ENCODE assay signal across 7 mouse cellular contexts in genomic region chr4:130738527-130738926, GRCm38 (mm10). TPM values are rescaled to one million over a fixed set of nuclear protein-coding genes. Genes with fewer than 3 reads are reported as not detected.
DNase-seq lines count a peak whose midpoint lies in the region; ATAC-seq and TF ChIP-seq lines count a peak whose summit lies in the region.

No protein-coding gene starts in this region.

- intact Hi-C loops in left cerebral cortex, postnatal 4 days (cut with DNase I) = no loop called here

- DNase-seq in CD4-positive helper T cell, adult 2 months (ENCODE audit: low read depth, low spot score) = peak; percentile 36
- peak; percentile 68 for DNase-seq in ES-CJ7 (ENCODE audit: low read depth, low spot score)
- DNase-seq in cerebellum, adult 2 months = peak; percentile 52 to 56
- peak; percentile 49 to 84 for DNase-seq in frontal cortex, adult 2 months (ENCODE audit: extremely low spot score in 1 of 2, low spot score in 1 of 2)
- DNase-seq in kidney, adult 11 months = peak; percentile 48
- DNase-seq in left cerebral cortex, postnatal 4 days = peak; percentile 29

- TF ChIP-seq CTCF in cerebellum, adult 2 months (IDR thresholded peaks at IDR 0.05; ENCODE audit: borderline replicate concordance, insufficient read depth, low read depth, low read length) = peak; percentile 50

- H3K4me3 ChIP-seq in cerebellum, adult 2 months (replicated peaks; ENCODE audit: insufficient read depth, low read depth, low read length) = no peak overlapping the region

- 49% methylated on average over 2 of the region's 2 CpGs for WGBS in cerebellum, adult 2 months

- ATAC-seq in monocyte, adult 5-6 weeks (replicated peaks; ENCODE audit: insufficient number of reproducible peaks, low FRiP score, low TSS enrichment, poor library complexity, severe bottlenecking) = peak; percentile 53; the same call in 1 of the 2 replicates

- H3K27me3 ChIP-seq in cerebellum, adult 2 months (ENCODE audit: control insufficient read depth, insufficient read depth, low read length) = no peaks in the 10 kb centered on the region

- no peaks in the 10 kb centered on the region for H3K4me1 ChIP-seq in cerebellum, adult 2 months (ENCODE audit: control insufficient read depth, insufficient read depth, low read length)

- TF ChIP-seq POLR2A in cerebellum, adult 2 months (IDR thresholded peaks at IDR 0.05; ENCODE audit: borderline replicate concordance, insufficient read depth, low read length) = no peak

- no peak overlapping the region for H3K27ac ChIP-seq in cerebellum, adult 2 months (ENCODE audit: insufficient read depth, low read length)

RNA-seq across cellular contexts. Expression of gene Sdc3, which starts 53.8 kb away (rescaled TPM):
- 105 and 114 TPM in 2 replicates for polyA plus RNA-seq in cerebellum, adult 2 months (2012; rRNA removed)
- polyA plus RNA-seq in frontal cortex, adult 2 months (2012; rRNA removed) = 94.8 and 103 TPM in 2 replicates
- 100 to 1,000 TPM; 455 to 494 TPM for total RNA-seq in left cerebral cortex, postnatal 4 days (2021)
- 16.3 to 46.3 TPM (median 22.3 TPM) in 3 replicates for total RNA-seq in monocyte, adult 5-6 weeks (2017)
